Mouse (Mus musculus): ENCODE measurements around the gene Dtnbp1. TPM values are rescaled to one million over a fixed set of nuclear protein-coding genes. Genes with fewer than 3 reads are reported as not detected.

Gene Dtnbp1
- total and polyA plus RNA-seq, 3 experiments = 24.2 to 59.5 TPM; not detected in 1

- no peaks in the 10 kb centered on the region for H3K9me3 ChIP-seq (replicated peaks; ENCODE audit: insufficient read depth, low read length)
- peaks cover 0 to 2% of the 10 kb centered on the region in 2 experiments; a peak in 1 of 4 replicates for H3K36me3 ChIP-seq (ENCODE audit: control insufficient read depth in 1 of 2, insufficient read depth in 2 of 2, low read length in 2 of 2)
Observed at GRCm38 (mm10) chr13:44891813-44892730, 109.9 kb downstream of the Dtnbp1 start.

GRCm38 (mm10) chr13:44890612-44891011, 111.3 kb downstream of the Dtnbp1 start:
- Histone ChIP-seq H3K9me3 (replicated peaks; ENCODE audit: insufficient read depth, low read length) (no peaks in the 10 kb centered on the region), H3K79me2 (ENCODE audit: control insufficient read depth, insufficient read depth, low read length, poor library complexity) (no peaks in the 10 kb centered on the region), H3K9ac (ENCODE audit: control insufficient read depth, low read depth, low read length, poor library complexity, severe bottlenecking) (no peak overlapping the region), H3K36me3 (ENCODE audit: control insufficient read depth in 1 of 2, insufficient read depth in 2 of 2, low read length in 2 of 2) (peaks cover 0 to 2% of the 10 kb centered on the region in 2 experiments; a peak in 1 of 4 replicates), H3K4me1 (ENCODE audit: control insufficient read depth in 1 of 2, insufficient read depth in 2 of 2, low read length in 2 of 2) (no peaks in the 10 kb centered on the region), H3K27ac (ENCODE audit: control insufficient read depth, low read depth, low read length) (no peak overlapping the region), H3K27me3 (ENCODE audit: control insufficient read depth in 1 of 2, insufficient read depth in 2 of 2, low read length in 2 of 2) (no peaks in the 10 kb centered on the region), H3K4me3 (ENCODE audit: control insufficient read depth in 1 of 2, insufficient read depth in 1 of 2, low read depth in 2 of 2, low read length in 2 of 2) (no peak overlapping the region)
- TF ChIP-seq MAX (IDR thresholded peaks at IDR 0.05; ENCODE audit: low read length) = no peak
- TF ChIP-seq SMC3 (IDR thresholded peaks at IDR 0.05; ENCODE audit: low read depth, low read length) = no peak
- no peak for TF ChIP-seq GABPA (IDR thresholded peaks at IDR 0.05; ENCODE audit: low read depth, low read length)
- no peak for TF ChIP-seq GATA1 (IDR thresholded peaks at IDR 0.05; ENCODE audit: low read depth, low read length)
- TF ChIP-seq CHD1 (IDR thresholded peaks at IDR 0.05; ENCODE audit: low read depth, low read length) = no peak
- no peak for TF ChIP-seq RCOR1 (IDR thresholded peaks at IDR 0.05; ENCODE audit: low read depth, low read length)
- no peak for TF ChIP-seq USF2 (IDR thresholded peaks at IDR 0.05; ENCODE audit: borderline replicate concordance in 1 of 2, insufficient read depth in 1 of 2, low read depth in 1 of 2, low read length in 2 of 2)
- no peak for TF ChIP-seq RAD21 (IDR thresholded peaks at IDR 0.05; ENCODE audit: low read depth, low read length)
- no peak for TF ChIP-seq JUND (IDR thresholded peaks at IDR 0.05; ENCODE audit: low read depth, low read length)
- no peak for TF ChIP-seq CTCF (IDR thresholded peaks at IDR 0.05 in 2 of 3, conservative IDR thresholded peaks at IDR 0.05 in 1 of 3; ENCODE audit: control insufficient read depth in 1 of 3, insufficient read depth in 1 of 3, low read depth in 2 of 3, low read length in 3 of 3, poor library complexity in 1 of 3, severe bottlenecking in 1 of 3)
- TF ChIP-seq ZC3H11A (IDR thresholded peaks at IDR 0.05; ENCODE audit: low read depth, low read length) = no peak
- no peak for TF ChIP-seq POLR2AphosphoS5 (IDR thresholded peaks at IDR 0.05; ENCODE audit: borderline replicate concordance, low read depth, low read length)
- no peak for TF ChIP-seq USF1 (IDR thresholded peaks at IDR 0.05; ENCODE audit: low read depth, low read length)
- TF ChIP-seq ZMIZ1 (IDR thresholded peaks at IDR 0.05; ENCODE audit: low read depth, low read length) = no peak
- TF ChIP-seq NRF1 (IDR thresholded peaks at IDR 0.05; ENCODE audit: insufficient read depth, low read depth, low read length, poor library complexity, severe bottlenecking) = no peak
- no peak for TF ChIP-seq UBTF (IDR thresholded peaks at IDR 0.05; ENCODE audit: borderline replicate concordance, insufficient read depth, low read depth, low read length)
- TF ChIP-seq KAT2A (conservative IDR thresholded peaks at IDR 0.05; ENCODE audit: low read depth, low read length) = no peak
- no peak for TF ChIP-seq MEF2A (IDR thresholded peaks at IDR 0.05; ENCODE audit: extremely low read depth, insufficient replicate concordance, low read depth, low read length, poor library complexity, severe bottlenecking)
- TF ChIP-seq ZKSCAN1 (IDR thresholded peaks at IDR 0.05; ENCODE audit: low read depth, low read length) = no peak
- TF ChIP-seq MYB (IDR thresholded peaks at IDR 0.05; ENCODE audit: low read depth, low read length) = no peak
- DNase-seq (ENCODE audit: low read depth, low spot score) = no peak

More at GRCm38 (mm10) chr13:44891813-44892730, 109.9 kb downstream of the Dtnbp1 start:
- no peak for TF ChIP-seq NELFE (IDR thresholded peaks at IDR 0.05; ENCODE audit: low read depth, low read length)
- TF ChIP-seq CHD1 (IDR thresholded peaks at IDR 0.05; ENCODE audit: low read depth, low read length) = no peak
- TF ChIP-seq E2F4 (IDR thresholded peaks at IDR 0.05; ENCODE audit: borderline replicate concordance, low read depth, low read length) = no peak
- no peak for TF ChIP-seq SIN3A (IDR thresholded peaks at IDR 0.05; ENCODE audit: low read length)
- TF ChIP-seq BHLHE40 (IDR thresholded peaks at IDR 0.05; ENCODE audit: borderline replicate concordance, low read depth, low read length) = no peak
- TF ChIP-seq ZC3H11A (IDR thresholded peaks at IDR 0.05; ENCODE audit: low read depth, low read length) = no peak
- TF ChIP-seq CTCF (IDR thresholded peaks at IDR 0.05 in 2 of 3, conservative IDR thresholded peaks at IDR 0.05 in 1 of 3; ENCODE audit: control insufficient read depth in 1 of 3, insufficient read depth in 1 of 3, low read depth in 2 of 3, low read length in 3 of 3, poor library complexity in 1 of 3, severe bottlenecking in 1 of 3) = no peak
- no peak for TF ChIP-seq ELF1 (IDR thresholded peaks at IDR 0.05; ENCODE audit: low read depth, low read length)
- TF ChIP-seq JUND (IDR thresholded peaks at IDR 0.05; ENCODE audit: low read depth, low read length) = no peak
- no peak for TF ChIP-seq NRF1 (IDR thresholded peaks at IDR 0.05; ENCODE audit: insufficient read depth, low read depth, low read length, poor library complexity, severe bottlenecking)
- no peak for TF ChIP-seq TAL1 (IDR thresholded peaks at IDR 0.05; ENCODE audit: low read length)
- no peak for TF ChIP-seq MEF2A (IDR thresholded peaks at IDR 0.05; ENCODE audit: extremely low read depth, insufficient replicate concordance, low read depth, low read length, poor library complexity, severe bottlenecking)
- DNase-seq (ENCODE audit: low read depth, low spot score) = no peak
- Histone ChIP-seq H3K4me3 (ENCODE audit: control insufficient read depth in 1 of 2, insufficient read depth in 1 of 2, low read depth in 2 of 2, low read length in 2 of 2) (no peak overlapping the region), H3K9ac (ENCODE audit: control insufficient read depth, low read depth, low read length, poor library complexity, severe bottlenecking) (no peak overlapping the region), H3K79me2 (ENCODE audit: control insufficient read depth, insufficient read depth, low read length, poor library complexity) (no peaks in the 10 kb centered on the region), H3K4me1 (ENCODE audit: control insufficient read depth in 1 of 2, insufficient read depth in 2 of 2, low read length in 2 of 2) (no peaks in the 10 kb centered on the region), H3K27ac (ENCODE audit: control insufficient read depth, low read depth, low read length) (no peak overlapping the region), H3K27me3 (ENCODE audit: control insufficient read depth in 1 of 2, insufficient read depth in 2 of 2, low read length in 2 of 2) (no peaks in the 10 kb centered on the region)
